In genomic region chr15:32766011-32766701, GRCm38 (mm10) we compare ENCODE assay signal across 8 mouse cellular contexts.
A peak's percentile ranks its signal among the peaks of the same experiment; 100 is the strongest.
DNase-seq lines count a peak whose midpoint lies in the region; ATAC-seq and TF ChIP-seq lines count a peak whose summit lies in the region.

No protein-coding gene starts in this region.

- H3K4me2 ChIP-seq in hindbrain, embryonic 11.5 days (replicated peaks; ENCODE audit: low read depth, low read length): no peak overlapping the region
- no peak overlapping the region for H3K4me2 ChIP-seq in CH12.LX (ENCODE audit: insufficient read depth, low read depth, poor library complexity, severe bottlenecking)
- H3K4me2 ChIP-seq in hindbrain, embryonic 13.5 days: no peak overlapping the region

- ATAC-seq in hindbrain, embryonic 11.5 days (ENCODE audit: low FRiP score): peak; percentile 85
- ATAC-seq in hindbrain, embryonic 13.5 days (ENCODE audit: low FRiP score): peak; percentile 92

- peak; percentile 73 to 98 for TF ChIP-seq CTCF in CH12.LX (conservative IDR thresholded peaks at IDR 0.05 in 1 of 2, IDR thresholded peaks at IDR 0.05 in 1 of 2; ENCODE audit: low read depth in 2 of 2, low read length in 2 of 2)

- no peak overlapping the region for H3K4me3 ChIP-seq in hindbrain, embryonic 11.5 days (ENCODE audit: low read depth, low read length)
- H3K4me3 ChIP-seq in hindbrain, embryonic 10.5 days: no peak overlapping the region
- no peak overlapping the region for H3K4me3 ChIP-seq in CH12.LX (replicated peaks in 1 of 3; ENCODE audit: low read depth in 2 of 3, low read length in 2 of 3, poor library complexity in 1 of 3)
- H3K4me3 ChIP-seq in hindbrain, embryonic 13.5 days: no peak overlapping the region

- no peak overlapping the region for H3K27ac ChIP-seq in hindbrain, embryonic 11.5 days (ENCODE audit: low read depth, low read length)
- H3K27ac ChIP-seq in hindbrain, embryonic 10.5 days: no peak overlapping the region
- no peak overlapping the region for H3K27ac ChIP-seq in CH12.LX (ENCODE audit: insufficient read depth, low read depth)
- H3K27ac ChIP-seq in hindbrain, embryonic 13.5 days: no peak overlapping the region

- no peaks in the 10 kb centered on the region for H3K36me3 ChIP-seq in hindbrain, embryonic 11.5 days (ENCODE audit: control insufficient read depth, insufficient read depth, low read length)
- H3K36me3 ChIP-seq in hindbrain, embryonic 10.5 days: no peaks in the 10 kb centered on the region
- no peaks in the 10 kb centered on the region for H3K36me3 ChIP-seq in CH12.LX (replicated peaks in 1 of 2; ENCODE audit: control insufficient read depth in 1 of 2, insufficient read depth in 1 of 2, low read length in 1 of 2)
- no peaks in the 10 kb centered on the region for H3K36me3 ChIP-seq in hindbrain, embryonic 13.5 days

- peak; percentile 77 for TF ChIP-seq RAD21 in CH12.LX (IDR thresholded peaks at IDR 0.05; ENCODE audit: low read depth, low read length)

- no peaks in the 10 kb centered on the region for H3K4me1 ChIP-seq in hindbrain, embryonic 11.5 days (replicated peaks; ENCODE audit: control insufficient read depth, insufficient read depth, low read length)
- no peaks in the 10 kb centered on the region for H3K4me1 ChIP-seq in hindbrain, embryonic 10.5 days (replicated peaks)
- H3K4me1 ChIP-seq in CH12.LX (ENCODE audit: control insufficient read depth in 1 of 2, insufficient read depth in 2 of 2): 0 out of 4 replicates have a peak, but pooled peaks cover 0 to 5% of the 10 kb centered on the region in 2 experiments
- no peaks in the 10 kb centered on the region for H3K4me1 ChIP-seq in hindbrain, embryonic 13.5 days (replicated peaks)

- WGBS in hindbrain, embryonic 11.5 days: 14% methylated on average over 4 of the region's 4 CpGs
- WGBS in hindbrain, embryonic 10.5 days: 14% methylated on average over 4 of the region's 4 CpGs
- 10% methylated on average over 4 of the region's 4 CpGs for WGBS in hindbrain, embryonic 13.5 days

- in situ Hi-C loops in CH12.LX (cut with MboI; ENCODE audit: low pct_ligation_motif_present, low pct_unique_long_range_greater_than_20kb, low sequenced_read_pairs): no loop called here

- no peaks in the 10 kb centered on the region for H3K79me2 ChIP-seq in CH12.LX (replicated peaks; ENCODE audit: control insufficient read depth, extremely low read depth, insufficient read depth, poor library complexity, severe bottlenecking)

- H3K9ac ChIP-seq in hindbrain, embryonic 11.5 days (ENCODE audit: low read depth, low read length): no peak overlapping the region
- no peak overlapping the region for H3K9ac ChIP-seq in CH12.LX (ENCODE audit: insufficient read depth, low read depth)
- H3K9ac ChIP-seq in hindbrain, embryonic 13.5 days: no peak overlapping the region

- dilution Hi-C loops in CH12.LX (cut with MboI; ENCODE audit: extremely low pct_ligation_motif_present, extremely low pct_unique_long_range_greater_than_20kb, low sequenced_read_pairs): no loop called here

- H3K9me3 ChIP-seq in hindbrain, embryonic 11.5 days (ENCODE audit: control insufficient read depth, low read length): no peaks in the 10 kb centered on the region
- H3K9me3 ChIP-seq in hindbrain, embryonic 10.5 days: no peaks in the 10 kb centered on the region
- H3K9me3 ChIP-seq in CH12.LX (replicated peaks; ENCODE audit: low read length): no peaks in the 10 kb centered on the region
- H3K9me3 ChIP-seq in hindbrain, embryonic 13.5 days: no peaks in the 10 kb centered on the region

- TF ChIP-seq POLR2A in CH12.LX (IDR thresholded peaks at IDR 0.05; ENCODE audit: low read depth, low read length): no peak

- H3K27me3 ChIP-seq in hindbrain, embryonic 11.5 days (ENCODE audit: control insufficient read depth, insufficient read depth, low read length): no peaks in the 10 kb centered on the region
- no peaks in the 10 kb centered on the region for H3K27me3 ChIP-seq in hindbrain, embryonic 10.5 days (ENCODE audit: insufficient read depth, poor library complexity, severe bottlenecking)
- H3K27me3 ChIP-seq in CH12.LX (replicated peaks): no peaks in the 10 kb centered on the region
- no peaks in the 10 kb centered on the region for H3K27me3 ChIP-seq in hindbrain, embryonic 13.5 days

- no peak for TF ChIP-seq EP300 in CH12.LX (IDR thresholded peaks at IDR 0.05; ENCODE audit: low read length)

- peak; percentile 68 for DNase-seq in hindbrain, embryonic 11.5 days (ENCODE audit: low spot score)
- DNase-seq in hindbrain, embryonic 10.5 days (ENCODE audit: low spot score): no peak
- DNase-seq in CH12.LX (ENCODE audit: extremely low read depth): peak; percentile 67
- peak; percentile 10 for DNase-seq in c-Kit-positive CD71-positive TER-119-positive erythroid progenitor cells, embryonic 14.5 days (ENCODE audit: low spot score)
- DNase-seq in mesoderm, embryonic 11.5 days (ENCODE audit: low read depth, low spot score): peak; percentile 60
- no peak for DNase-seq in spleen, postnatal 10 days (ENCODE audit: low spot score in 2 of 2)
- no peak for DNase-seq in layer of hippocampus, adult 9-11 months

TF ChIP-seq in CH12.LX, 34 proteins besides CTCF, POLR2A, EP300 and RAD21:
- no peak for TF ChIP-seq MAFK (IDR thresholded peaks at IDR 0.05; ENCODE audit: insufficient replicate concordance, low read length)
- peak; percentile 47 for TF ChIP-seq SMC3 (IDR thresholded peaks at IDR 0.05; ENCODE audit: low read depth, low read length)

Comparison
In these comparisons a context has a peak if more than half of its experiments do, and no peak if none do; other contexts are left out.
1. DNase-seq: peak in hindbrain, embryonic 11.5 days (single experiment), CH12.LX (single experiment), c-Kit-positive CD71-positive TER-119-positive erythroid progenitor cells, embryonic 14.5 days (single experiment) and mesoderm, embryonic 11.5 days (single experiment); none in hindbrain, embryonic 10.5 days (single experiment), spleen, postnatal 10 days (0 of 2) and layer of hippocampus, adult 9-11 months (single experiment).